Mouse (Mus musculus): ENCODE measurements around the gene Car11. TPM values are rescaled to one million over a fixed set of nuclear protein-coding genes. Genes with fewer than 3 reads are reported as not detected.
A peak's percentile ranks its signal among the peaks of the same experiment; 100 is the strongest.

Gene Car11
- polyA plus RNA-seq, 1 experiment from 2014 or later, result 89.9 TPM

DNA sequence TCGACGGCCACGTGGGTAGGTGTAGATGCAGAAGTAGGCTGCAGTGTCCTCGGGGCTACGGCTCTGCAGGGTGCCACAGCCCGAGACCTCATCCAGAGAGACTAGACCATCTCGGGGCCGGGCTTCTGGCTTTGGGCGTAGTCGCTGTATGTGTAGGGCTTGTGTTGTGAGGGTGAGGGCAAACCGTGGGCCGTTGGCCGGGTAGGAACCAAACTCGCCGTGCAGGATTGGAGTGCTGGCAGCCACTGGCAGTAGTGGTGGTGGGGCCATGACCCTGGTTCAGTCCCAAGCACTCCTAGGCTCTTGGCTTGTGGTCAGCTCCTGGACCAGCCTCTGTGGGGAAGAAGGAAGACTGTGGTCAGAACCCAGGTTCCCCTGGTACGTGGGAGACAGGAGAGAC lies 13.8 kb downstream of the Car11 start:
- Histone ChIP-seq H3K4me2 (ENCODE audit: low read length) (no peak overlapping the region), H3K4me3 (ENCODE audit: low read depth, low read length) (no peak overlapping the region), H3K27ac (ENCODE audit: low read length) (no peak overlapping the region), H3K27me3 (ENCODE audit: control insufficient read depth, insufficient read depth, low read depth, low read length) (no peaks in the 10 kb centered on the region), H3K9ac (ENCODE audit: low read depth, low read length) (no peak overlapping the region), H3K36me3 (ENCODE audit: control insufficient read depth, insufficient read depth, low read length) (peaks cover 29% of the 10 kb centered on the region), H3K9me3 (replicated peaks; ENCODE audit: control insufficient read depth, low read length, poor library complexity, severe bottlenecking) (no peaks in the 10 kb centered on the region), H3K4me1 (ENCODE audit: control insufficient read depth, insufficient read depth, low read length) (peaks cover 49% of the 10 kb centered on the region)
- no peak for ATAC-seq
- WGBS, result 94% methylated on average over 16 of the region's 16 CpGs

- H3K36me3 ChIP-seq (ENCODE audit: control insufficient read depth, insufficient read depth, low read length), result peaks cover 29% of the 10 kb centered on the region
- H3K27me3 ChIP-seq (ENCODE audit: control insufficient read depth, insufficient read depth, low read depth, low read length), result no peaks in the 10 kb centered on the region
- 81% methylated on average over 6 of the region's 6 CpGs for WGBS
- no peaks in the 10 kb centered on the region for H3K9me3 ChIP-seq (replicated peaks; ENCODE audit: control insufficient read depth, low read length, poor library complexity, severe bottlenecking)
- peaks cover 49% of the 10 kb centered on the region for H3K4me1 ChIP-seq (ENCODE audit: control insufficient read depth, insufficient read depth, low read length)
- no peak overlapping the region for H3K27ac ChIP-seq (ENCODE audit: low read length)
- peak overlapping the region; percentile 81 for H3K4me3 ChIP-seq (ENCODE audit: low read depth, low read length)
- peak overlapping the region; percentile 97 for H3K4me2 ChIP-seq (ENCODE audit: low read length)
- peak overlapping the region; percentile 82 for H3K9ac ChIP-seq (ENCODE audit: low read depth, low read length)
- no peak for ATAC-seq
Observed at GRCm38 (mm10) chr7:45713881-45714520, 14.4 kb downstream of the Car11 start.

- peak overlapping the region; percentile 82 for H3K9ac ChIP-seq (ENCODE audit: low read depth, low read length)
- H3K9me3 ChIP-seq (replicated peaks; ENCODE audit: control insufficient read depth, low read length, poor library complexity, severe bottlenecking), result no peaks in the 10 kb centered on the region
- peaks cover 33% of the 10 kb centered on the region for H3K36me3 ChIP-seq (ENCODE audit: control insufficient read depth, insufficient read depth, low read length)
- no peaks in the 10 kb centered on the region for H3K27me3 ChIP-seq (ENCODE audit: control insufficient read depth, insufficient read depth, low read depth, low read length)
- H3K4me2 ChIP-seq (ENCODE audit: low read length), result peak overlapping the region; percentile 97
- 11% methylated on average over 14 of the region's 14 CpGs for WGBS
- peak overlapping the region; percentile 78 for H3K27ac ChIP-seq (ENCODE audit: low read length)
- H3K4me1 ChIP-seq (ENCODE audit: control insufficient read depth, insufficient read depth, low read length), result peaks cover 49% of the 10 kb centered on the region
- H3K4me3 ChIP-seq (ENCODE audit: low read depth, low read length), result peak overlapping the region; percentile 81
- ATAC-seq, result peak; percentile 34
Observed at GRCm38 (mm10) chr7:45714630-45715089, 15.0 kb downstream of the Car11 start.

GRCm38 (mm10) chr7:45715090-45715708 lies 15.6 kb downstream of the Car11 start, which contains the start of gene Rpl18:
Gene Rpl18 (plus strand): TSS chr7:45715457.
- WGBS, result 8% methylated on average over 34 of the region's 34 CpGs
- peaks cover 33% of the 10 kb centered on the region for H3K36me3 ChIP-seq (ENCODE audit: control insufficient read depth, insufficient read depth, low read length)

DNA sequence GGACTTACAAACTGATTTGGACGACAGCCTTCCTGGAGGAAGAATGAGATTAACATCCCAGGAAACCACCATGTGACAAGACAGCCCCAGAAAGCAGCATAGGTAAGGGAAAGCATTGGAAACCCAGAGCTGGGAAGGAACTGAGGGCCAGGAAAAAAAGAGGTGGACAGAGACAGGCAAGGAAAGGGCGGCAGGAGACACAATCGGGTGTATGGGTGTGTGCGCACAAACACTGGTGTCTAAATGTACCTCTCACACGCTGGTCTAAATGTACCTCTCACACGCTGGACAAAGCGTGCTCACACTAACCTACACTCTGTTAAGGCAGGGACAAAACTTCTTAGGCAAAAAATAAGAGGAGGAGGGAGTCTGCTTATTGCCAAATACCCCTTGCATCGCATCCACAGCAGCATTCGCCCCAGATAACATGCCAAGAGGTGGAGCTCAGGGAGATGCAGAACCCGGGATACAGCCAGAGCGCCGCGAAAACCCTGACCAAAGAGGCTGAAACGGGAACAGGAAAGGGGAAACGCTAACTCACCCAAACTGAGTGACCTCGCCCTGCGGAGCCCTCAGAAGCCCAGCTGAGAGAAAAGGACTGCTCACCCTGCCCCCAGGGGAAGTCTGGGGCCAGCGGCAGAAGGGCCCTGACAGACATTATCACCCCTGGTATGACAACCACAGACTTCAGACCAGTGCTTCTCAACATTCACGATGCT lies 16.3 kb downstream of the Car11 start:
- 87% methylated on average over 19 of the region's 19 CpGs for WGBS
- Histone ChIP-seq H3K4me3 (ENCODE audit: low read depth, low read length) (peak overlapping the region; percentile 81), H3K36me3 (ENCODE audit: control insufficient read depth, insufficient read depth, low read length) (peaks cover 33% of the 10 kb centered on the region), H3K4me2 (ENCODE audit: low read length) (peak overlapping the region; percentile 97), H3K27me3 (ENCODE audit: control insufficient read depth, insufficient read depth, low read depth, low read length) (no peaks in the 10 kb centered on the region), H3K27ac (ENCODE audit: low read length) (peak overlapping the region; percentile 78), H3K4me1 (ENCODE audit: control insufficient read depth, insufficient read depth, low read length) (peaks cover 43% of the 10 kb centered on the region), H3K9ac (ENCODE audit: low read depth, low read length) (peak overlapping the region; percentile 58), H3K9me3 (replicated peaks; ENCODE audit: control insufficient read depth, low read length, poor library complexity, severe bottlenecking) (no peaks in the 10 kb centered on the region)
- no peak for ATAC-seq

More at GRCm38 (mm10) chr7:45715090-45715708, 15.6 kb downstream of the Car11 start, which contains the start of gene Rpl18:
- Histone ChIP-seq H3K9me3 (replicated peaks; ENCODE audit: control insufficient read depth, low read length, poor library complexity, severe bottlenecking) (no peaks in the 10 kb centered on the region), H3K27me3 (ENCODE audit: control insufficient read depth, insufficient read depth, low read depth, low read length) (no peaks in the 10 kb centered on the region), H3K4me2 (ENCODE audit: low read length) (peak within 1 kb of the TSS; percentile 97), H3K27ac (ENCODE audit: low read length) (peak within 1 kb of the TSS; percentile 78), H3K4me1 (ENCODE audit: control insufficient read depth, insufficient read depth, low read length) (peaks cover 45% of the 10 kb centered on the region), H3K9ac (ENCODE audit: low read depth, low read length) (peak within 1 kb of the TSS; percentile 82), H3K4me3 (ENCODE audit: low read depth, low read length) (peak within 1 kb of the TSS; percentile 81)
- peak; percentile 92 for ATAC-seq

DNA sequence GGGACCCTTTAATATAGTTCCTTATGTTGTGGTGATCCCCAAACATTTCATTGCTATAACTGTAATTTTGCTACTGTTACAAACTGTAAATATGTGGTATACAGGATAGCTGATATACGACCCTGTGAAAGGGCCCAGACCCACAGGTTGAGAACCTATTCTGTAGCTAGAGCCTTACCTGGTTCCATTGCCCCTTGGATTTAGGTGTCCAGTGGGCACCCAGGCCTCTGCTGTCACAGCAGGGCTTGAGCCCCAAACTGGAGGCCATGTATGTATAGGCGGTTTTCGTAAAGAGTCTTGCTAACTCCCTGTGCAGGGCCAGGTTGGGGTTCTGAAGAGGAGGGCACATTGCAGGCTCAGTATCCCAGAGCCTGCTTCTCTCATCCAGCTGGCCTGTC lies 16.8 kb downstream of the Car11 start:
- Histone ChIP-seq H3K27me3 (ENCODE audit: control insufficient read depth, insufficient read depth, low read depth, low read length) (no peaks in the 10 kb centered on the region), H3K9ac (ENCODE audit: low read depth, low read length) (0 out of 2 replicates have a peak overlapping the region, but pooled peaks have one; percentile 58), H3K4me3 (ENCODE audit: low read depth, low read length) (peak overlapping the region; percentile 78), H3K27ac (ENCODE audit: low read length) (no peak overlapping the region), H3K9me3 (replicated peaks; ENCODE audit: control insufficient read depth, low read length, poor library complexity, severe bottlenecking) (no peaks in the 10 kb centered on the region), H3K4me1 (ENCODE audit: control insufficient read depth, insufficient read depth, low read length) (peaks cover 43% of the 10 kb centered on the region), H3K36me3 (ENCODE audit: control insufficient read depth, insufficient read depth, low read length) (peaks cover 30% of the 10 kb centered on the region), H3K4me2 (ENCODE audit: low read length) (peak overlapping the region; percentile 89)
- no peak for ATAC-seq
- 94% methylated on average over 3 of the region's 3 CpGs for WGBS

- Histone ChIP-seq H3K27me3 (ENCODE audit: control insufficient read depth, insufficient read depth, low read depth, low read length) (no peaks in the 10 kb centered on the region), H3K4me2 (ENCODE audit: low read length) (peak overlapping the region; percentile 89), H3K36me3 (ENCODE audit: control insufficient read depth, insufficient read depth, low read length) (peaks cover 27% of the 10 kb centered on the region), H3K4me3 (ENCODE audit: low read depth, low read length) (peak overlapping the region; percentile 78), H3K27ac (ENCODE audit: low read length) (peak overlapping the region; percentile 87), H3K4me1 (ENCODE audit: control insufficient read depth, insufficient read depth, low read length) (peaks cover 43% of the 10 kb centered on the region), H3K9me3 (replicated peaks; ENCODE audit: control insufficient read depth, low read length, poor library complexity, severe bottlenecking) (no peaks in the 10 kb centered on the region), H3K9ac (ENCODE audit: low read depth, low read length) (peak overlapping the region; percentile 84)
- peak; percentile 41 for ATAC-seq
- 11% methylated on average over 31 of the region's 31 CpGs for WGBS
Observed at GRCm38 (mm10) chr7:45716952-45717917, 17.6 kb downstream of the Car11 start.

- Histone ChIP-seq H3K9ac (ENCODE audit: low read depth, low read length) (peak within 1 kb of the TSS; percentile 92), H3K4me1 (ENCODE audit: control insufficient read depth, insufficient read depth, low read length) (peaks cover 43% of the 10 kb centered on the region), H3K36me3 (ENCODE audit: control insufficient read depth, insufficient read depth, low read length) (peaks cover 24% of the 10 kb centered on the region), H3K27me3 (ENCODE audit: control insufficient read depth, insufficient read depth, low read depth, low read length) (no peaks in the 10 kb centered on the region), H3K27ac (ENCODE audit: low read length) (peak within 1 kb of the TSS; percentile 94), H3K4me2 (ENCODE audit: low read length) (peak within 1 kb of the TSS; percentile 89), H3K9me3 (replicated peaks; ENCODE audit: control insufficient read depth, low read length, poor library complexity, severe bottlenecking) (no peaks in the 10 kb centered on the region), H3K4me3 (ENCODE audit: low read depth, low read length) (peak within 1 kb of the TSS; percentile 78)
- ATAC-seq, result peak; percentile 66
- 1% methylated on average over 39 of the region's 41 CpGs for WGBS
Observed at GRCm38 (mm10) chr7:45717918-45718297, 18.3 kb downstream of the Car11 start, which contains the start of gene Sphk2. Gene Sphk2 (minus strand): TSS chr7:45718002.

All from midbrain, embryonic 16.5 days (tissue).